Mouse (Mus musculus) embryonic facial prominence, embryonic 14.5 days (tissue): ENCODE results near the gene Tut7. TPM values are rescaled to one million over a fixed set of nuclear protein-coding genes. Genes with fewer than 3 reads are reported as not detected.
"Not testable (repeated sequence)": the region's sequence is repeated elsewhere in the genome, so short reads cannot be mapped to it uniquely, and the experiment has no call there.

ENCODE experiments used
- ATAC-seq: fragments of 200-750 bp; cut with Nextera tagmentation; 2 replicates; pipeline ENCODE4 v1.8.0; 2017; ENCODE audit warnings: low read depth, moderate number of reproducible peaks, moderate TSS enrichment
- DNase-seq: peaks from one replicate; pipeline ENCODE4 v3.0.0-alpha.2; 2015; ENCODE audit warnings: low spot score
- H3K27ac ChIP-seq: fragments of 300-500 bp; sonication (generic); replicated peaks from 2 replicates; pipeline ENCODE4 v1.5.1; 2014; ENCODE audit warnings: low read depth, mild to moderate bottlenecking, low read length, moderate library complexity
- H3K27me3 ChIP-seq: fragments of 300-500 bp; sonication (generic); replicated peaks from 2 replicates; pipeline ENCODE4 v1.6.1; 2014; ENCODE audit warnings: low read length; ENCODE audit not compliant: control insufficient read depth, insufficient read depth
- H3K36me3 ChIP-seq: fragments of 300-500 bp; sonication (generic); 2 replicates; pipeline ENCODE4 v1.6.1; 2014; ENCODE audit warnings: low read length, mixed read lengths; ENCODE audit not compliant: control insufficient read depth, insufficient read depth
- H3K4me1 ChIP-seq: fragments of 300-500 bp; sonication (generic); 2 replicates; pipeline ENCODE4 v1.6.1; 2014; ENCODE audit warnings: antibody characterized with exemption, low read length; ENCODE audit not compliant: control insufficient read depth, insufficient read depth
- H3K4me2 ChIP-seq: fragments of 300-500 bp; sonication (generic); 2 replicates; pipeline ENCODE4 v1.6.1; 2014; ENCODE audit warnings: low read depth, mild to moderate bottlenecking, low read length, moderate library complexity, mixed read lengths
- H3K4me3 ChIP-seq: fragments of 300-500 bp; sonication (generic); 2 replicates; pipeline ENCODE4 v1.5.1; 2014; ENCODE audit warnings: low read depth, mild to moderate bottlenecking, low read length
- H3K9ac ChIP-seq: fragments of 300-500 bp; sonication (generic); 2 replicates; pipeline ENCODE4 v1.6.1; 2014; ENCODE audit warnings: low read depth, mild to moderate bottlenecking, low read length, moderate library complexity, mixed read lengths
- H3K9me3 ChIP-seq: fragments of 300-500 bp; sonication (generic); 2 replicates; pipeline ENCODE4 v1.6.1; 2016; ENCODE audit warnings: low read length; ENCODE audit not compliant: control insufficient read depth
- WGBS: fragments of 180-500 bp; shearing (Covaris S2); extraction: QIAGEN DNeasy Blood & Tissue Kit; methylation state at CpG from one replicate; pipeline ENCODE4 v1.1.7; 2014; 5-methylcytosine and 5-hydroxymethylcytosine counted together
- polyA plus RNA-seq: library from polyadenylated mRNA; unstranded; fragments of >200 nt; fragmentation: Nextera tagmentation; extraction: Ambion mirVana; gene quantifications from 2 replicates; pipeline ENCODE4 v1.2.1, GENCODE M21; 2014

Gene Tut7
- polyA plus RNA-seq, 1 experiment from 2014 or later: 43.5 TPM

GRCm38 (mm10) chr13:59739397-59739796 lies 83.5 kb downstream of the Tut7 start:
- 85% methylated on average over 4 of the region's 4 CpGs for WGBS
- no peaks in the 10 kb centered on the region for H3K4me1 ChIP-seq
- H3K36me3 ChIP-seq: no peaks in the 10 kb centered on the region
- no peak overlapping the region for H3K9ac ChIP-seq
- ATAC-seq (no peak), DNase-seq (no peak)
- no peak overlapping the region for H3K4me3 ChIP-seq
- no peak overlapping the region for H3K4me2 ChIP-seq
- H3K27ac ChIP-seq: no peak overlapping the region
- no peaks in the 10 kb centered on the region for H3K9me3 ChIP-seq
- H3K27me3 ChIP-seq: no peaks in the 10 kb centered on the region

- 71% methylated on average over 2 of the region's 2 CpGs for WGBS
- no peaks in the 10 kb centered on the region for H3K9me3 ChIP-seq
- no peak overlapping the region for H3K4me3 ChIP-seq
- H3K27me3 ChIP-seq: no peaks in the 10 kb centered on the region
- H3K4me1 ChIP-seq: no peaks in the 10 kb centered on the region
- ATAC-seq (no peak), DNase-seq (no peak)
- no peak overlapping the region for H3K27ac ChIP-seq
- no peak overlapping the region for H3K4me2 ChIP-seq
- H3K36me3 ChIP-seq: no peaks in the 10 kb centered on the region
- no peak overlapping the region for H3K9ac ChIP-seq
These were observed 84.5 kb downstream of the Tut7 start for GRCm38 (mm10) chr13:59738455-59738854.

GRCm38 (mm10) chr13:59735190-59735589 lies 87.8 kb downstream of the Tut7 start:
- ATAC-seq (peak; percentile 75; the same call in 1 of the 2 replicates), DNase-seq (peak; percentile 69)
- no peaks in the 10 kb centered on the region for H3K9me3 ChIP-seq
- no peak overlapping the region for H3K27ac ChIP-seq
- 19% methylated on average over 3 of the region's 3 CpGs for WGBS
- no peaks in the 10 kb centered on the region for H3K4me1 ChIP-seq
- H3K9ac ChIP-seq: no peak overlapping the region
- H3K27me3 ChIP-seq: no peaks in the 10 kb centered on the region
- H3K36me3 ChIP-seq: no peaks in the 10 kb centered on the region
- H3K4me2 ChIP-seq: no peak overlapping the region
- no peak overlapping the region for H3K4me3 ChIP-seq

GRCm38 (mm10) chr13:59734347-59734746 lies 88.6 kb downstream of the Tut7 start:
- not testable (repeated sequence) for H3K27me3 ChIP-seq, H3K27ac ChIP-seq, H3K4me3 ChIP-seq, DNase-seq, H3K4me1 ChIP-seq, ATAC-seq, H3K9me3 ChIP-seq, H3K9ac ChIP-seq, H3K4me2 ChIP-seq, H3K36me3 ChIP-seq
- WGBS: 41% methylated on average over 5 of the region's 6 CpGs

- no peak for DNase-seq
- ATAC-seq: no peak
- no peaks in the 10 kb centered on the region for H3K27me3 ChIP-seq
- H3K4me2 ChIP-seq: no peak overlapping the region
- no peaks in the 10 kb centered on the region for H3K36me3 ChIP-seq
- no peaks in the 10 kb centered on the region for H3K4me1 ChIP-seq
- H3K9ac ChIP-seq: no peak overlapping the region
- H3K27ac ChIP-seq: no peak overlapping the region
- H3K4me3 ChIP-seq: no peak overlapping the region
- 90% methylated on average over 2 of the region's 4 CpGs for WGBS
- no peaks in the 10 kb centered on the region for H3K9me3 ChIP-seq
These were observed 89.0 kb downstream of the Tut7 start for GRCm38 (mm10) chr13:59733936-59734335.

GRCm38 (mm10) chr13:59731652-59732051 lies 91.3 kb downstream of the Tut7 start, which contains the start of gene Spata31d1d:
Spata31d1d (minus strand) TSS chr13:59731752.
- no peaks in the 10 kb centered on the region for H3K9me3 ChIP-seq
- ATAC-seq: no peak
- 43% methylated on average over 7 of the region's 7 CpGs for WGBS
- no peak within 1 kb of the TSS for H3K27ac ChIP-seq
- H3K36me3 ChIP-seq: no peaks in the 10 kb centered on the region
- H3K27me3 ChIP-seq: no peaks in the 10 kb centered on the region
- no peak within 1 kb of the TSS for H3K4me2 ChIP-seq
- no peak within 1 kb of the TSS for H3K9ac ChIP-seq
- H3K4me1 ChIP-seq: no peaks in the 10 kb centered on the region
- no peak within 1 kb of the TSS for H3K4me3 ChIP-seq
- DNase-seq: no peak

GRCm38 (mm10) chr13:59728378-59729093 lies 94.4 kb downstream of the Tut7 start:
- Histone ChIP-seq H3K27ac (no peak overlapping the region), H3K27me3 (no peaks in the 10 kb centered on the region), H3K9me3 (no peaks in the 10 kb centered on the region), H3K4me3 (no peak overlapping the region), H3K4me1 (0 out of 2 replicates have a peak, but pooled peaks cover 6% of the 10 kb centered on the region), H3K36me3 (no peaks in the 10 kb centered on the region), H3K9ac (no peak overlapping the region), H3K4me2 (no peak overlapping the region)
- WGBS: 35% methylated on average over 6 of the region's 7 CpGs
- ATAC-seq (peak; percentile 90), DNase-seq (peak; percentile 90)

GRCm38 (mm10) chr13:59726139-59726867 lies 96.6 kb downstream of the Tut7 start:
- Histone ChIP-seq H3K4me3 (peak overlapping the region; percentile 16; the same call in 1 of the 2 replicates), H3K27me3 (no peaks in the 10 kb centered on the region), H3K9ac (peak overlapping the region; percentile 48; the same call in 1 of the 2 replicates), H3K36me3 (no peaks in the 10 kb centered on the region), H3K4me1 (0 out of 2 replicates have a peak, but pooled peaks cover 6% of the 10 kb centered on the region), H3K4me2 (peak overlapping the region; percentile 41), H3K27ac (no peak overlapping the region), H3K9me3 (no peaks in the 10 kb centered on the region)
- WGBS: 32% methylated on average over 29 of the region's 29 CpGs
- ATAC-seq (no peak), DNase-seq (no peak)
